Mouse (Mus musculus) kidney, postnatal 4 days (tissue): ENCODE results near the gene Tmem79.
"Not testable (repeated sequence)": the region's sequence is repeated elsewhere in the genome, so short reads cannot be mapped to it uniquely, and the experiment has no call there.

ENCODE experiments used
- DNase-seq, 2 experiments: peaks; one replicate each; pipeline ENCODE4 v3.0.0; 2021; ENCODE audit warnings: mixed read lengths in 2 of 2

The Tmem79 gene

GRCm38 (mm10) chr3:88281141-88281916 is 54.6 kb downstream of the Tmem79 start:
- not testable (repeated sequence) for DNase-seq

GRCm38 (mm10) chr3:88280035-88280434 is 55.9 kb downstream of the Tmem79 start:
- no peak for DNase-seq
